Mouse (Mus musculus): ENCODE measurements around the gene Sbk3. TPM values are rescaled to one million over a fixed set of nuclear protein-coding genes. Genes with fewer than 3 reads are reported as not detected.

Gene Sbk3
- polyA plus RNA-seq, 1 experiment from 2014 or later, result not detected

GRCm38 (mm10) chr7:4917494-4917893 lies 53.5 kb downstream of the Sbk3 start:
- Histone ChIP-seq H3K27me3 (ENCODE audit: control insufficient read depth, insufficient read depth, low read length) (no peaks in the 10 kb centered on the region), H3K4me1 (replicated peaks; ENCODE audit: control insufficient read depth, insufficient read depth, low read length) (peaks cover 9% of the 10 kb centered on the region), H3K9me3 (ENCODE audit: control insufficient read depth, low read length) (no peaks in the 10 kb centered on the region), H3K9ac (ENCODE audit: low read depth, low read length) (no peak overlapping the region), H3K36me3 (ENCODE audit: control insufficient read depth, insufficient read depth, low read length) (0 out of 2 replicates have a peak, but pooled peaks cover 7% of the 10 kb centered on the region), H3K27ac (ENCODE audit: low read depth, low read length) (no peak overlapping the region), H3K4me3 (ENCODE audit: low read depth, low read length) (no peak overlapping the region), H3K4me2 (replicated peaks; ENCODE audit: low read depth, low read length) (no peak overlapping the region)
- WGBS, result 96% methylated on average over 2 of the region's 2 CpGs
- DNase-seq (ENCODE audit: low spot score) (no peak), ATAC-seq (ENCODE audit: low FRiP score) (no peak)

- Histone ChIP-seq H3K9ac (ENCODE audit: low read depth, low read length) (peak overlapping the region; percentile 88), H3K4me1 (replicated peaks; ENCODE audit: control insufficient read depth, insufficient read depth, low read length) (peaks cover 4% of the 10 kb centered on the region; the same call in 1 of the 2 replicates), H3K4me2 (replicated peaks; ENCODE audit: low read depth, low read length) (peak overlapping the region; percentile 81), H3K4me3 (ENCODE audit: low read depth, low read length) (peak overlapping the region; percentile 65), H3K27me3 (ENCODE audit: control insufficient read depth, insufficient read depth, low read length) (no peaks in the 10 kb centered on the region), H3K27ac (ENCODE audit: low read depth, low read length) (peak overlapping the region; percentile 94), H3K36me3 (ENCODE audit: control insufficient read depth, insufficient read depth, low read length) (0 out of 2 replicates have a peak, but pooled peaks cover 7% of the 10 kb centered on the region), H3K9me3 (ENCODE audit: control insufficient read depth, low read length) (no peaks in the 10 kb centered on the region)
- ATAC-seq (ENCODE audit: low FRiP score) (peak; percentile 46), DNase-seq (ENCODE audit: low spot score) (peak; percentile 54)
- WGBS, result 20% methylated on average over 14 of the region's 14 CpGs
Measured at GRCm38 (mm10) chr7:4915669-4916416, 55.1 kb downstream of the Sbk3 start.

Other genes starting within 250 kb of the Sbk3 start
- gene Tmem150b, start 245.9 kb downstream of the Sbk3 start, polyA plus RNA-seq (2014; fragmentation: Nextera tagmentation; extraction: Ambion mirVana), result 0.22 and 0.26 TPM in 2 replicates
- 64.3 and 69.2 TPM in 2 replicates for gene Kmt5c, start 231.1 kb downstream of the Sbk3 start, polyA plus RNA-seq (2014; fragmentation: Nextera tagmentation; extraction: Ambion mirVana)
- 28.0 and 28.5 TPM in 2 replicates for gene Cox6b2, start 218.1 kb downstream of the Sbk3 start, polyA plus RNA-seq (2014; fragmentation: Nextera tagmentation; extraction: Ambion mirVana)
- not detected in 2 replicates for gene Fam71e2, start 199.9 kb downstream of the Sbk3 start, polyA plus RNA-seq (2014; fragmentation: Nextera tagmentation; extraction: Ambion mirVana)
- 0.08 and 0.14 TPM in 2 replicates for gene Il11, start 188.3 kb downstream of the Sbk3 start, polyA plus RNA-seq (2014; fragmentation: Nextera tagmentation; extraction: Ambion mirVana)
- not detected in 2 replicates for gene Tmem190, start 188.2 kb downstream of the Sbk3 start, polyA plus RNA-seq (2014; fragmentation: Nextera tagmentation; extraction: Ambion mirVana)
- 0.78 and 0.93 TPM in 2 replicates for gene Tmem238, start 181.5 kb downstream of the Sbk3 start, polyA plus RNA-seq (2014; fragmentation: Nextera tagmentation; extraction: Ambion mirVana)
- gene Rpl28, start 178.3 kb downstream of the Sbk3 start, polyA plus RNA-seq (2014; fragmentation: Nextera tagmentation; extraction: Ambion mirVana), result 186 and 191 TPM in 2 replicates
- 400 and 452 TPM in 2 replicates for gene Ube2s, start 158.6 kb downstream of the Sbk3 start, polyA plus RNA-seq (2014; fragmentation: Nextera tagmentation; extraction: Ambion mirVana)
- gene Shisa7, start 126.5 kb downstream of the Sbk3 start, polyA plus RNA-seq (2014; fragmentation: Nextera tagmentation; extraction: Ambion mirVana), result 2.9 and 4.1 TPM in 2 replicates
- gene Isoc2b, start 100.9 kb downstream of the Sbk3 start, polyA plus RNA-seq (2014; fragmentation: Nextera tagmentation; extraction: Ambion mirVana), result 2.5 and 2.9 TPM in 2 replicates
- 1.1 TPM in 2 replicates for gene Isoc2a, start 94.0 kb downstream of the Sbk3 start, polyA plus RNA-seq (2014; fragmentation: Nextera tagmentation; extraction: Ambion mirVana)
- 0.11 TPM in 1 of 2 replicates, not detected in the other for gene Gm36210, start 64.7 kb downstream of the Sbk3 start, polyA plus RNA-seq (2014; fragmentation: Nextera tagmentation; extraction: Ambion mirVana)
- gene Zfp628, start 56.0 kb downstream of the Sbk3 start, polyA plus RNA-seq (2014; fragmentation: Nextera tagmentation; extraction: Ambion mirVana), result 4.0 and 4.2 TPM in 2 replicates
- gene Nat14, start 49.1 kb downstream of the Sbk3 start, polyA plus RNA-seq (2014; fragmentation: Nextera tagmentation; extraction: Ambion mirVana), result 7.1 and 7.3 TPM in 2 replicates
- 1.1 and 1.4 TPM in 2 replicates for gene Ssc5d, start 45.4 kb downstream of the Sbk3 start, polyA plus RNA-seq (2014; fragmentation: Nextera tagmentation; extraction: Ambion mirVana)
- 0.07 and 0.09 TPM in 2 replicates for gene Sbk2, start 6.8 kb downstream of the Sbk3 start, polyA plus RNA-seq (2014; fragmentation: Nextera tagmentation; extraction: Ambion mirVana)
- 45.0 and 61.0 TPM in 2 replicates for gene Zfp579, start 25.0 kb upstream of the Sbk3 start, polyA plus RNA-seq (2014; fragmentation: Nextera tagmentation; extraction: Ambion mirVana)
- gene Zfp524, start 43.2 kb upstream of the Sbk3 start, polyA plus RNA-seq (2014; fragmentation: Nextera tagmentation; extraction: Ambion mirVana), result 7.5 and 10.6 TPM in 2 replicates
- 38.2 and 43.2 TPM in 2 replicates for gene Fiz1, start 43.5 kb upstream of the Sbk3 start, polyA plus RNA-seq (2014; fragmentation: Nextera tagmentation; extraction: Ambion mirVana)
- gene Gm44973, start 44.3 kb upstream of the Sbk3 start, polyA plus RNA-seq (2014; fragmentation: Nextera tagmentation; extraction: Ambion mirVana), result 0.19 and 1.8 TPM in 2 replicates
- 5.7 and 8.6 TPM in 2 replicates for gene Zfp865, start 49.2 kb upstream of the Sbk3 start, polyA plus RNA-seq (2014; fragmentation: Nextera tagmentation; extraction: Ambion mirVana)
- 7.2 and 8.6 TPM in 2 replicates for gene Ccdc106, start 49.4 kb upstream of the Sbk3 start, polyA plus RNA-seq (2014; fragmentation: Nextera tagmentation; extraction: Ambion mirVana)
- gene 4632433K11Rik, start 63.0 kb upstream of the Sbk3 start, polyA plus RNA-seq (2014; fragmentation: Nextera tagmentation; extraction: Ambion mirVana), result not detected in 2 replicates
- 3.1 and 4.3 TPM in 2 replicates for gene Zfp784, start 67.3 kb upstream of the Sbk3 start, polyA plus RNA-seq (2014; fragmentation: Nextera tagmentation; extraction: Ambion mirVana)
- gene Zfp580, start 80.4 kb upstream of the Sbk3 start, polyA plus RNA-seq (2014; fragmentation: Nextera tagmentation; extraction: Ambion mirVana), result 32.4 and 37.5 TPM in 2 replicates
- gene U2af2, start 91.0 kb upstream of the Sbk3 start, polyA plus RNA-seq (2014; fragmentation: Nextera tagmentation; extraction: Ambion mirVana), result 161 and 162 TPM in 2 replicates
- 54.2 and 55.3 TPM in 2 replicates for gene Epn1, start 109.1 kb upstream of the Sbk3 start, polyA plus RNA-seq (2014; fragmentation: Nextera tagmentation; extraction: Ambion mirVana)
- gene Rfpl4, start 145.8 kb upstream of the Sbk3 start, polyA plus RNA-seq (2014; fragmentation: Nextera tagmentation; extraction: Ambion mirVana), result not detected in 2 replicates
- gene Rasl2-9, start 154.8 kb upstream of the Sbk3 start, polyA plus RNA-seq (2014; fragmentation: Nextera tagmentation; extraction: Ambion mirVana), result 0.18 and 0.31 TPM in 2 replicates
- gene Vmn1r55, start 178.5 kb upstream of the Sbk3 start, polyA plus RNA-seq (2014; fragmentation: Nextera tagmentation; extraction: Ambion mirVana), result 0.01 and 0.05 TPM in 2 replicates
- gene Vmn1r56, start 225.6 kb upstream of the Sbk3 start, polyA plus RNA-seq (2014; fragmentation: Nextera tagmentation; extraction: Ambion mirVana), result not detected in 2 replicates
- gene Vmn1r57, start 247.3 kb upstream of the Sbk3 start, polyA plus RNA-seq (2014; fragmentation: Nextera tagmentation; extraction: Ambion mirVana), result not detected in 2 replicates

Data from hindbrain, embryonic 11.5 days (tissue).